ENCODE assay signal across 13 mouse cellular contexts in the genomic region with DNA sequence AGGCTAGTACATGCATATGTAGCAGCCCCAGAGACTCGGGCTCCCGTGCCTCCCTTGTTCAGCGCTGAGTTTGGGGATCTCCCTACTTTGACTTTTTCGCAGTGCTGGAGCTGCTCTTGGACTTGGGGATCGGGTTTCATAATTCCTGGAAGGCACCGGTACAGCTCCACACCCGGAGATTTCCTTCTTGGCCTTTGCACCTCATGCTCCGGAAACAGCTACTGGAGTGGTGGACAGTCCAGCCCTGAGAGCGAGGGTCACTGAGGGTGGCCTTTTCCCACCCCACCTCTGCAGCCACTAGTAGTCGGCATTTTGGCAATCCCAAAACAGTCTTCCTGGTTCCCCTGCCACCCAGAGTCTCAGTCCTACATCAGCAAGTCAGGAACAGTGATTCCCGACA. TPM values are rescaled to one million over a fixed set of nuclear protein-coding genes. Genes with fewer than 3 reads are reported as not detected.
A peak's percentile ranks its signal among the peaks of the same experiment; 100 is the strongest.
DNase-seq lines count a peak whose midpoint lies in the region; ATAC-seq and TF ChIP-seq lines count a peak whose summit lies in the region.
"Had no signal": no experiment of that assay in that cellular context is flagged by ENCODE, and none has a peak within 500 bp of the region (broad histone marks: within the 10 kb centered on the region; RNA-seq: fewer than 3 reads in every experiment).

No protein-coding gene starts in this region.

- no peak overlapping the region for H3K4me2 ChIP-seq in liver, embryonic 13.5 days
- no peak overlapping the region for H3K4me2 ChIP-seq in forebrain, embryonic 11.5 days (ENCODE audit: low read depth, low read length, severe bottlenecking)
- H3K4me2 ChIP-seq: midbrain, embryonic 15.5 days had no signal

- intact Hi-C loops in gastrocnemius, adult 2 months (cut with DNase I) = loop anchor here (2.0 kb wide), 1 partner anchor 13 kb away; no protein-coding TSS in a partner anchor
- intact Hi-C loops in gastrocnemius, postnatal 14 days (cut with DNase I; ENCODE audit: low total_unique reads) = no loop called here

- no peak for ATAC-seq in liver, embryonic 13.5 days (ENCODE audit: low read depth)
- ATAC-seq in forebrain, embryonic 11.5 days (replicated peaks; ENCODE audit: low FRiP score) = no peak
- ATAC-seq: hindbrain, postnatal 0 days; midbrain, embryonic 15.5 days had no signal

- peaks cover 21% of the 10 kb centered on the region for H3K36me3 ChIP-seq in liver, embryonic 13.5 days
- H3K36me3 ChIP-seq in forebrain, embryonic 11.5 days (ENCODE audit: control insufficient read depth, insufficient read depth, low read length) = no peaks in the 10 kb centered on the region

- H3K27me3 ChIP-seq in liver, embryonic 13.5 days = no peaks in the 10 kb centered on the region
- no peaks in the 10 kb centered on the region for H3K27me3 ChIP-seq in forebrain, embryonic 11.5 days (ENCODE audit: control insufficient read depth, insufficient read depth, low read length)
- H3K27me3 ChIP-seq: midbrain, embryonic 15.5 days had no signal

- TF ChIP-seq CTCF in gastrocnemius, adult 2 months (IDR thresholded peaks at IDR 0.05) = no peak

- H3K4me1 ChIP-seq in liver, embryonic 13.5 days (replicated peaks) = peaks cover 36% of the 10 kb centered on the region
- no peaks in the 10 kb centered on the region for H3K4me1 ChIP-seq in forebrain, embryonic 11.5 days (replicated peaks; ENCODE audit: control insufficient read depth, insufficient read depth, low read length)

- WGBS in liver, embryonic 13.5 days (ENCODE audit: insufficient replicate concordance) = 69% methylated on average over 11 of the region's 11 CpGs
- WGBS in forebrain, embryonic 11.5 days = 83% methylated on average over 11 of the region's 11 CpGs

- peak overlapping the region; percentile 77 for H3K27ac ChIP-seq in gastrocnemius, adult 2 months
- 0 out of 2 replicates have a peak overlapping the region, but pooled peaks have one; percentile 18 for H3K27ac ChIP-seq in liver, embryonic 13.5 days
- no peak overlapping the region for H3K27ac ChIP-seq in forebrain, embryonic 11.5 days (ENCODE audit: low read depth, low read length)
- H3K27ac ChIP-seq: hindbrain, postnatal 0 days; midbrain, embryonic 15.5 days had no signal

- peak; percentile 59 for DNase-seq in gastrocnemius, adult 2 months
- DNase-seq in gastrocnemius, postnatal 14 days = no peak
- DNase-seq in liver, embryonic 13.5 days = no peak
- no peak for DNase-seq in liver
- peak; percentile 66 for DNase-seq in kidney, adult 18-20 months
- DNase-seq in kidney, postnatal 4 days = peak; percentile 32 to 62
- DNase-seq in forebrain, embryonic 11.5 days (ENCODE audit: low spot score) = no peak
- no peak for DNase-seq in spleen, adult 12 weeks (ENCODE audit: low spot score)
- DNase-seq: B cell, adult 2 months; cerebellum, adult 2 months; thymus, adult 18-20 months had no signal

- peak overlapping the region; percentile 46 for H3K4me3 ChIP-seq in gastrocnemius, adult 2 months
- H3K4me3 ChIP-seq in liver, embryonic 13.5 days (replicated peaks) = no peak overlapping the region
- H3K4me3 ChIP-seq in forebrain, embryonic 11.5 days (ENCODE audit: low read depth, low read length) = no peak overlapping the region
- H3K4me3 ChIP-seq: midbrain, embryonic 15.5 days had no signal

- no peak overlapping the region for H3K9ac ChIP-seq in liver, embryonic 13.5 days
- H3K9ac ChIP-seq in forebrain, embryonic 11.5 days (ENCODE audit: low read length) = no peak overlapping the region
- H3K9ac ChIP-seq: midbrain, embryonic 15.5 days had no signal

- H3K9me3 ChIP-seq in liver, embryonic 13.5 days (replicated peaks) = no peaks in the 10 kb centered on the region
- no peaks in the 10 kb centered on the region for H3K9me3 ChIP-seq in forebrain, embryonic 11.5 days (ENCODE audit: control insufficient read depth, low read length)
- H3K9me3 ChIP-seq: midbrain, embryonic 15.5 days had no signal

RNA-seq across cellular contexts. Expression of gene Inpp5k, which starts 4.5 kb away (rescaled TPM):
- 10 to 100 TPM; 25.9 to 27.4 TPM for total RNA-seq in gastrocnemius, adult 2 months (2021)
- total RNA-seq in gastrocnemius, postnatal 14 days (2021) = 10 to 100 TPM; 17.0 to 23.0 TPM
- polyA plus RNA-seq in liver, embryonic 13.5 days (2015; fragmentation: Nextera tagmentation; extraction: Ambion mirVana) = 12.9 and 13.9 TPM in 2 replicates
- polyA plus RNA-seq in forebrain, embryonic 11.5 days (2014; fragmentation: Nextera tagmentation; extraction: Ambion mirVana) = 20.8 and 24.6 TPM in 2 replicates

RNA-seq across cellular contexts. Expression of gene Myo1c, which starts 15.0 kb away (rescaled TPM):
- total RNA-seq in gastrocnemius, adult 2 months (2021) = 10 to 100 TPM; 34.1 to 43.9 TPM
- 10 to 100 TPM; 50.5 to 51.8 TPM for total RNA-seq in gastrocnemius, postnatal 14 days (2021)
- polyA plus RNA-seq in liver, embryonic 13.5 days (2015; fragmentation: Nextera tagmentation; extraction: Ambion mirVana) = 18.3 and 23.0 TPM in 2 replicates
- 13.8 and 15.1 TPM in 2 replicates for polyA plus RNA-seq in forebrain, embryonic 11.5 days (2014; fragmentation: Nextera tagmentation; extraction: Ambion mirVana)

RNA-seq across cellular contexts. Expression of gene Crk, which starts 43.7 kb away (rescaled TPM):
- 10 to 100 TPM; 53.4 to 64.3 TPM for total RNA-seq in gastrocnemius, adult 2 months (2021)
- total RNA-seq in gastrocnemius, postnatal 14 days (2021) = 10 to 100 TPM; 44.6 to 45.4 TPM
- 37.1 and 41.6 TPM in 2 replicates for polyA plus RNA-seq in liver, embryonic 13.5 days (2015; fragmentation: Nextera tagmentation; extraction: Ambion mirVana)
- polyA plus RNA-seq in forebrain, embryonic 11.5 days (2014; fragmentation: Nextera tagmentation; extraction: Ambion mirVana) = 140 and 143 TPM in 2 replicates

RNA-seq across cellular contexts. Expression of gene Pitpna, which starts 47.4 kb away (rescaled TPM):
- total RNA-seq in gastrocnemius, adult 2 months (2021) = 100 to 1,000 TPM; 151 to 206 TPM
- total RNA-seq in gastrocnemius, postnatal 14 days (2021) = 100 to 1,000 TPM; 176 to 185 TPM
- polyA plus RNA-seq in liver, embryonic 13.5 days (2015; fragmentation: Nextera tagmentation; extraction: Ambion mirVana) = 33.2 and 38.3 TPM in 2 replicates
- 79.5 and 88.5 TPM in 2 replicates for polyA plus RNA-seq in forebrain, embryonic 11.5 days (2014; fragmentation: Nextera tagmentation; extraction: Ambion mirVana)

Comparison
In these comparisons a context has a peak if more than half of its experiments do, and no peak if none do; other contexts are left out.
1. DNase-seq: peak in gastrocnemius, adult 2 months (single experiment), kidney, adult 18-20 months (single experiment) and kidney, postnatal 4 days (2 of 2); none in gastrocnemius, postnatal 14 days (single experiment), liver, embryonic 13.5 days (single experiment), liver (single experiment), forebrain, embryonic 11.5 days (single experiment) and spleen, adult 12 weeks (single experiment).